Mouse (Mus musculus): ENCODE results near the gene Arhgef10l.
A peak's percentile ranks its signal among the peaks of the same experiment; 100 is the strongest.

GRCm38 (mm10) chr4:140699441-140700127, 33.8 kb upstream of the Arhgef10l start:
- TF ChIP-seq POLR2A (IDR thresholded peaks at IDR 0.05; ENCODE audit: insufficient read length, low read depth) (peak; percentile 64), MAX (IDR thresholded peaks at IDR 0.05; ENCODE audit: low read depth) (peak; percentile 82), TCF12 (IDR thresholded peaks at IDR 0.05; ENCODE audit: insufficient read depth, poor library complexity, severe bottlenecking) (no peak), CEBPB (IDR thresholded peaks at IDR 0.05; ENCODE audit: insufficient read depth, poor library complexity, severe bottlenecking) (peak; percentile 99), MYOD1 (IDR thresholded peaks at IDR 0.05; ENCODE audit: control insufficient read depth in 1 of 3, insufficient read length in 2 of 3, low read depth in 2 of 3) (no peak), REST (IDR thresholded peaks at IDR 0.05; ENCODE audit: insufficient read depth, insufficient read length) (no peak), TCF3 (IDR thresholded peaks at IDR 0.05; ENCODE audit: insufficient read length, low read depth) (no peak), USF1 (IDR thresholded peaks at IDR 0.05; ENCODE audit: low read depth) (peak; percentile 62), POLR2AphosphoS2 (IDR thresholded peaks at IDR 0.05; ENCODE audit: insufficient read length, low read depth) (peak; percentile 60), E2F4 (IDR thresholded peaks at IDR 0.05; ENCODE audit: insufficient read depth) (no peak), SRF (IDR thresholded peaks at IDR 0.05; ENCODE audit: control insufficient read depth, insufficient read length, low read depth) (peak; percentile 88), MYOG (IDR thresholded peaks at IDR 0.05; ENCODE audit: control insufficient read depth in 1 of 3, insufficient read depth in 1 of 3, insufficient read length in 2 of 3, low read depth in 2 of 3) (no peak)
